Mouse (Mus musculus) ovary, postnatal 14 days (tissue): ENCODE measurements at regions not wholly inside any gene's neighbourhood (a gene's known extent, or its start where the extent isn't known, plus 50 kb on each side); places are given as distances from the start of the nearest gene placed in this dataset.
"Not testable (repeated sequence)": the region's sequence is repeated elsewhere in the genome, so short reads cannot be mapped to it uniquely, and the experiment has no call there.

Source experiments
- DNase-seq: peaks from one replicate; pipeline ENCODE4 v3.0.0; 2022; ENCODE audit warnings: low spot score

- not testable (repeated sequence) for DNase-seq
Measured at GRCm38 (mm10) chr2:116526203-116526602, 352.3 kb upstream of the Tmco5 start.

DNA sequence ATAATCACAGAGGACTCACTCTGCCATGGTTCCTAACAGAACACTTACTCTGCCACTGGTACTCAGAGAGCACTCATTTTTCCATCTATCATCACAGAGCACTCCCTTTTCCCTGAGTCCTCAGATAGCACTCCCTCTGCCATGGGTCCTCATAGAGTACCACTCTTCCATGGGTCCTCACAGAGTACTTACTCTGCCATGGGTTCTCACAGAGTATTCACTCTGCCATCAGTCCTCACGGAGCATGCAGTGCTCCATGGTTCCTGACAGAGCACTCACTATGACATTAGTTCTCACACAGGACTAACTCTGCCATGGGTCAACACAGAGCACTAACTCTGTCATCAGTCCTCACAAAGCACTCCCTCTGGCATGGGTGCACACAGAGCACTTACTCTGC, 342.0 kb upstream of the Tmco5 start:
- no peak for DNase-seq

DNA sequence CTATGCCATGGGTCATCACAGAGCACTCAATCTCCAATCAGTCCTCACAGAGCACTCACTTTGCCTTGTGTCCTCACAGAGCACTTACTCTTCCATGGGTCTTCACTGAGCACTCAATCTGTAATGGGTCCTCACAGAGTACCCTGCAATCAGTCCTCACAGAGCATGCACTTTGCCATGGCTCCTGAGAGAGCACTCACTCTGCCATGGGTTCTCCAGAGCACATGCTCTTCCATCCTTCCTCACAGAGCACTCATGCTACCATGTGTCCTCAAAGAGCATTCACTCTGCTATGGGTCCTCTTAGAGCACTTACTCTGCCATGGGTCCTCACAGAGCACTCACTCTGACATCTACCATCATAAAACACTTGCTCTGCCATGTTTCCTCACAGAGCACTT, 319.1 kb upstream of the Tmco5 start:
- no peak for DNase-seq

- DNase-seq = no peak
Measured at GRCm38 (mm10) chr2:116583989-116584388, 294.5 kb upstream of the Tmco5 start.

DNA sequence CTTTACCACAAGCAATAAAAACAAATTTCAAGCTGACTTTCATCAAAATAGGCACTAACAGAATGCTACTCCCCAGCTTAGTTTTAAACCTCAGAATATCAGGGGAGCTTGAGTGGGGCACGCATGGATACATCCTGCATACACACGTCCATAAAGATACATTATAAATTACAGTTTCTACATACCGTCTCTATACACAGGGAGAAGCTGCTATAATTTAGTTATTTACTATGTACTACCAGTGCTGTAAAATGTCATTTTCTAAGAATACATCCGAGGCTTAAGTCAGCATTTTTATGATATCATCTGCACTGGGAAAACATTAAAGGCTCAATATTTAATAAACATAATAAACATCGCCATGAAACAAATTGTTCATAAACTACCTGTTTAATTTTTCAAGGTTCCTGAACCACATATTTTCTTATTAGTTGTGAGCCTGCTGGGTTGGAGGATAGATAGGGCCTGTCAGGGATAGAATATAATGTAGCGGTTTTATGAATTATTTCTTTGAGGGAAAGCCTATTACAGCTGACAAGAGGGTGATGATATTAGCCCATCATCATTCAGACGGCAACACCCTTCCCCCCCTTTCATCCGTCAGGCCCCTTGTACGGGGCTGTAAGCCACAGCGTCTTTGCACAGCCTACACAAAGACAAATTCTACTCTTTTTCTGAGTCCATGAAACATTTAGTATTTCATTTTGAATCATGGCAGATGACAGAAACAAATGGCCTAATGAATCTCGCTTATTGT, 292.1 kb upstream of the Tmco5 start:
- no peak for DNase-seq

DNA sequence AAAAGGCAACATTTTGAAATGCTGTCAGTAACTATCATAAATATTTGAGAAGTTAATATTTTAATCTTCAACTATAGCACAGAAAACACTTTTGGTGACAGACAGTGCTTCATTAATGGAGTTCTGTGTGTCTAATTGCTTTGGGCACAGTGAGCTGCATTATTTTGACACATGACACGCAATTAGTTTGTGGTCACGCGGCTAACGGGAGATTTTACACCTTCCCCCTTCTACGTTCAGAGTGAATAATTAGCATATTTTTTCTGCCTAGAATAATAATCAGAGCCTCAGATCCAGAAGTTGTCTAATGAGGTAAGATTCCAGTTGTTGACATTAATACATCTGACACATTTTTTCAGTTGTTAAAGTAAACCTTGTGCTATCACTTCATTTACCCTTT, 272.6 kb upstream of the Tmco5 start:
- DNase-seq = no peak

GRCm38 (mm10) chr2:116639935-116640334, 238.6 kb upstream of the Tmco5 start:
- DNase-seq = no peak

DNA sequence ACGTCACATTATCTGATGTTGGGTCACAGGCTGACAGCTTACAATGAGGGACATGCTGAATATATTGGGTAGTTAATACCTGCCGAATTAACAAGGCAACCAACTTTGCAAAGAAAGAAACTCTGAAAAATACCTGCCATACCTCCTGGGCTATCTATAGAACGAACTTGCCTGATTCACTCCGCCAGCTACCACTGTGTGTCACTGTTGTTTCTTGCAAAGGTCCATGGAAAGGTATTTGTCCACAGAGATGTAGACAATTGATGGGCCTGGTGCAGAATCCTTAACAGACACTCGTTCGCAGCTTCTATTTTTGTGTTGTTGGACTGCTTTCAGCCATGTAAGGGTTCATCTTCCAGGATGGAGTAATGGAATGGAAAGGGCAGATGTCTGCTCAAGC, 226.4 kb upstream of the Tmco5 start:
- no peak for DNase-seq

DNA sequence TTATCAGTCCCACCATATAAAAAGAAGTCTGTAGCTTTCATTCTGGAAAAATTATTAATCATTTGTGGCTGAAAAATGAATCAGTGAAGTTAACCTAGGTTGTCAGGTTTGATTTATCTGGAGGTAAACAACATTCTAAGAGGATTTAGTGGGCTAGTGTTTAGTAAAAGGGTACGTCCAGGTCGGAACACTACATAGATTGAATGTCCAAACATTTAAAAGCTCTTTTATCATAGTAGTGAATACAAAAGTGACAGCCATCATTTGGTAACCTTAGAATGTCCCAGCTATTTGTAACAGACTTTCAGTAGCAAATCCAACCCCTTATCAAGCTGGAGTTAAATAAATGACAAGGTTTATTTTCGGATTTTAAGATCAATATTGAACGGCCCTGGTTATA, 192.7 kb upstream of the Tmco5 start:
- DNase-seq = no peak

DNA sequence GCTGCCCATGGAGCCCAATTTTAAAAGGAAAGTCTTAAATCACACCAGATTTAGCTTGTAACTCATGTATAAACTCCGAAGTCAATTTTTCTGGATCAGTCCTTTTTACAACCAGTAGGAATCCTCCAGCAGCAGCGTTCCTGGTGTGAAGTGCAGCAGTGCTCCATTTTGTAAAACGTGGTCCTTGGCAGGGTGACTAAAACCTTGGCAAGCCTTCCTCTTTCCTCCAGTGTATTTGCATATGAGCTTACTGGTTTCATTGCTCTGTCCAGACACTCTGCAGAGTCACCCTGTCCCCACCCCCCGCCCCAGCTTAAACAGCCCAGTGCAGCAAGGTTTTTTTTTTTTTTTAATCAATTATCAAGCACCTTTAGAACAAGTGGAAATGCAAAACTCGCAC, 180.9 kb upstream of the Tmco5 start:
- DNase-seq = no peak

- no peak for DNase-seq
Measured at GRCm38 (mm10) chr2:116704705-116705104, 173.8 kb upstream of the Tmco5 start.

DNA sequence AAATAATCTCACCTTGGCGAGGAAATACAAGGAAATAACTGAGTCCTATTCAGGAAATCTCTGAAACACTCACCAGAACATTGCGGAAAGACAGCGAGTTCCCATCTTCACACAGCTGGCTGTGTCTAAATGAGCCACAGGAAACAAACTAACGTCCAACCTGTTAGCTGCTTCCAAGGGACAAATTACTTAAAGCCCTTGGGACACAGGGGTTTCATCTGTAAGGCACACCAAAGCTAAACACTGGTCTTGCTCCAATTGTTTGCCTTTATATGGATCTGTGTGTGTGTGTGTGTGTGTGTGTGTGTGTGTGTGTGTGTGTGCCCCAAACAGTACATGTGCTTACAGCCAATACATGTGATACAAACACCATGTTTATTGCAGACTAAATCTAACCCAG, 168.9 kb upstream of the Tmco5 start:
- DNase-seq = no peak

- no peak for DNase-seq
Measured at GRCm38 (mm10) chr2:116716529-116717201, 161.8 kb upstream of the Tmco5 start.

- DNase-seq = no peak
Measured at GRCm38 (mm10) chr2:116718637-116719036, 159.9 kb upstream of the Tmco5 start.

GRCm38 (mm10) chr2:116727591-116727990, 150.9 kb upstream of the Tmco5 start:
- DNase-seq = no peak

GRCm38 (mm10) chr2:116735702-116736101, 142.8 kb upstream of the Tmco5 start:
- peak; percentile 15 for DNase-seq

DNA sequence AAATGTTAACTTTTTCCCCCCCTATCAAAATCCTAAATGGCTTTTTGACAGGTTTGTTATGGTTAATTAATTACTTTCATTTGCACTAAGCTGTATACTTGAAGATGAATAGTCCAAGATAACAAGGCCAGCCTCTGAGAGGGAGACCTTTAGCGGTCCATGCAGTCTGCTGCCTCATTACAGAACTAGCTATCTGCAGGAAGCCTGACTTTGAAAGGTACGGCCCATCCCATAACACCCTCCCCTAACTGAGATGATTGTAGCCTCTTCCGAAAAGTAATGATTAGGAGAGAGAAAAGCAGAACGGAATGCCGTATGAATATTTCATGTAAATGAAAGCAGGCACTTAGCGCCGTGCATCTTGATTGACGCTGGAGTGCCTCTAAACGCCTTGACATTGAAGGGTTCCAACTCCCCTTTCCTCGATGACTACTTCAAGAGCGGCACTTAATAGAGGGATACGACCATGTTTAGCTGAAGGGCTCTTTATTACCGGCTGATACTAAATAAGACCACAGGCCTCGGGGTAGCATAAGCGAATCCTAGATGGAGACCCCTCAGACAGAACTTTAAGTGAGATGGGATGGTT, 109.9 kb upstream of the Tmco5 start:
- no peak for DNase-seq

- no peak for DNase-seq
Measured at GRCm38 (mm10) chr2:116769186-116769585, 109.3 kb upstream of the Tmco5 start.

- DNase-seq = no peak
Measured at GRCm38 (mm10) chr2:116772569-116772968, 105.9 kb upstream of the Tmco5 start.

DNA sequence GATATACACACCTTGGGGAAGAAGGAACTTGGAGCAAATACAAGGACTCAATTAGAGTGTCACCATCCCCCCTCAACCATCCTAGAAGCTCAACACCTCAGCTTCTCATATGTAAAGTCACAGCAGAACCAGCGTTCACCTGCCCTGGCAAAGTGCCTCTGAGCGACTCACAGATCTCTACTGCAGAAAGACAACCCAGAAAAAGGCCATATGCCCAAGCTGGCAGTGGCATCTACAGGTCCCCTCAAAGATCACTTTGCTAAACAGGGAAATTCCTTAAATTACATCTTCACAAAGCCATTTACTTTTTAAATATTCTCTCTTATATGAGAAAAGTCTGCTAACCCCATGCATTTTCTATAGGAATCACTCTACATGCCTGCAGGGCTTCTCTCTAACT, 78.3 kb upstream of the Tmco5 start:
- no peak for DNase-seq

- DNase-seq = no peak
Measured at GRCm38 (mm10) chr2:116801578-116801977, 76.9 kb upstream of the Tmco5 start.

GRCm38 (mm10) chr2:116807207-116807606, 71.3 kb upstream of the Tmco5 start:
- no peak for DNase-seq

DNA sequence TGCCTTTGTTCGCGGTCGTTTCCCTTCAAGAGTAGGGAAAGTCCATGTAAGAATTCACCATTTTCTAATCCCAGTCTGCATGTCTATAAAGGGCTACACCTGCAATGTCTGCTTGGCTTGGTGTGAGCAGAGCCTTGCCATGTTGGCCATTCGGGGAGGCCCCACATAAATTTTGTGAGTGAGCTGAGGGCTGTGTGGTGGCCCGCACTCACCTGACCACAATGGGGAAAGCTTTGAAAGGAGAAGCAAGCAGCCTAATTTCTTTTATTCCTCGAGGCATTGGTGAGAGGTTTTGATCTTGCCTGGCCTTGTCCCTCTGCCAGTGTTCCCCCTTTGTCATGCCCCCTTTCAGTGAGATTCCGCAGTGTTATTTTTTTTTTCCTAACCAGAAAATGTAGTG, 70.9 kb upstream of the Tmco5 start:
- DNase-seq = no peak
